8 mouse cellular contexts compared by ENCODE assay signal in the genomic region with DNA sequence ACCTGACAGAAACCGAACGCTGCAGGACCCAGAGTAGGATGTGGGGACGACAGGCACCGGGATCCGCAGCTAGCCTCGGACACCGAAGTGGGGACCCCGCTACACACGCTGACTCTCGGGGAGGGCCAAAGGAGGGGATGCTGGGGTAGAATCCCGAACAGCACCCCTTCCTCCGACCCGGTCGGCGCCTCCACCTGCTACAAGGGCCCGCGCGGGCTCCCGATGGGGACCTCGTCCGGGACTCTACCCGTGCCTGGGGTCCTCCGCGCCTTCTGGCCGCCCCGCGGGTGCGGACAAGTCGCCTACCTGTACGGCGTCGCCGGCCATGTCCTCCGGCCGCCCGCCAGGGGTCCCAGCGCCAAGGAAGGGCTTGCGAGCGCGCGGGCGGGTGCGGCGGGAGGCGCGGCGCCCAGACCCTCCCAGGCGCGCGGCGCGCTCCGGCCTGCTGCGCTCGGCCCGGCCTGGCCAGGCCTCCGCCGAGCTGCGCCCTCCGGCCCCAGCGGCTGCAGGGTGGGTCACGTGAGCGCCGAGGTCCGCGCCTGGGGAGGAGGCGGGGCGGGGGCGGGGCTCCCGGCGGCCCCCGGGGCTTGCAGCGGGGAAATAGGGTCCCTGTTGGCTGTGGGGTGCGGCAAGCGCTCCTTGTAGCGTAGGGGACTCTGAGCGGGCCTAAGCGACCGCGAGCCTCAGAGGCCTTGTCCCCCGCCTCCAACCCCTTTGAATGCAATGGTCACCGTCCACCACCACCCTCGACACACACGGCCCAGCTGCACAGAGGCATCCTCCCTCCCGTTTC. TPM values are rescaled to one million over a fixed set of nuclear protein-coding genes. Genes with fewer than 3 reads are reported as not detected.
A peak's percentile ranks its signal among the peaks of the same experiment; 100 is the strongest.
DNase-seq lines count a peak whose midpoint lies in the region; ATAC-seq lines count a peak whose summit lies in the region.

A gene (minus strand): TSS at position 519 of the 793 bp plus-strand sequence.

- peak; percentile 84 for DNase-seq in ZHBTc4 (ENCODE audit: low read depth, low spot score)
- DNase-seq in cerebellum, postnatal 36 days, result peak; percentile 68 to 79
- DNase-seq in gastrocnemius, postnatal 25 days, result peak; percentile 90
- DNase-seq in left cerebral cortex, postnatal 36 days (ENCODE audit: low spot score in 2 of 2), result peak; percentile 59 to 74
- DNase-seq in mesoderm, embryonic 11.5 days (ENCODE audit: low read depth, low spot score), result peak; percentile 82
- DNase-seq in right cerebral cortex, postnatal 4 days, result peak; percentile 71
- peak; percentile 89 for DNase-seq in yolk sac, embryonic 10.5 days (ENCODE audit: low spot score)

- intact Hi-C loops in left cerebral cortex, postnatal 36 days (cut with DNase I), result loop anchor here (5.0 kb wide), 1 partner anchor 37 kb away; no protein-coding TSS in a partner anchor

- no peak for ATAC-seq in inflammation-experienced regulatory T-cells, adult 6 months

RNA-seq across cellular contexts. Expression of the gene that starts here (rescaled TPM):
- total RNA-seq in gastrocnemius, postnatal 25 days (2021), result 10 to 100 TPM; 34.4 to 47.5 TPM
- polyA plus RNA-seq in inflammation-experienced regulatory T-cells, adult 6 months (2017; shearing (Covaris generic)), result 10 to 100 TPM; 20.3 to 27.7 (median 24.6) TPM
- 10 to 100 TPM; 52.9 to 65.1 TPM for total RNA-seq in left cerebral cortex, postnatal 36 days (2021)
